Mouse (Mus musculus): Measurements from ENCODE around the gene Usp3. TPM values are rescaled to one million over a fixed set of nuclear protein-coding genes. Genes with fewer than 3 reads are reported as not detected.

Gene Usp3
- polyA plus RNA-seq, 1 experiment = 8.1 TPM

DNA sequence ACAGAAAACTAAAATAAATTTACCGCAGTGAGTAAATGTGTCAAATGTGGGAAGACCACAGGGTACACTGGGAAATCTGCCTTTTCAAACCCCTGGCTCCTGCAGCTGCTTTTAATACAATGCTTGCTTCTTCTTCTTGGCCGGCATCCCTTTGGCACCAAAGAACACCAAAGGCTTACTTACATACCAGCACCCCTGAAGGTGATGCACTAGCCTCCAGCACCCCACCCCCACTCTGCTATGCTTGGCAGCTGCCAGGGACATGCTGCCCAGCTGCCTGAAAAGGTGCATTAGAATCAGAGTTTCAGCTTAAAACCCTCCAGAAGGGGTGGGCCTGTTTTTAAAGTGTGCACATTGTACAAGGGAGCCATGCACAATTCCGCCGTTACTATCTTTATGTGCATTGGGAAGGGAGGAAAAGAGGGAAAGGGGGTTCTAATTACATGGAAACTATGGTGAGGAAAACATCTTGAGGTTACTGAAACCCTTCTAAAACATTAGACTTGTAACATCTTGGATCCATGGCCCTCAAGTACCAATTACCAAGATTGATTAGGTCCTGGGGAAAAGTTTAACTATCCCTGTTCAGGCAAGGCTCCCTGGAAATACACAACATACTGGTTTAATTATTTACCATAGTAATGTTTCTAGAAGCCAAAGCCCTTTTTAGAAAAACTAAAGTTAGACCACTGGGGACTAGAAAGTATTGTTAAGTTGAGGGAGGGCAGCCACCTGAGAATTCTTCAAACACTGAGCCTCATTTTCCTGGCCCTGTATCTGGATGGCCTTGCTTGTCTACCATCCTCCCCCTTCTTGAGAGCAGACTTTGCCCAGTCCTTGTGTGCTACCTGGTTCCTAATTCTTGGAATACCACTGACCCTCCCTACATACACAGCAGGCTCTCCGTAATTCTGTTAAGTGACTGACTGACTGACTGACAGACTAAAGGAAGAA is 3.1 kb upstream of the Usp3 start:
- Histone ChIP-seq H3K27ac (ENCODE audit: control insufficient read depth, insufficient read depth, low read depth, low read length) (no peak overlapping the region), H3K4me3 (ENCODE audit: control insufficient read depth, low read depth, low read length) (no peak overlapping the region), H3K4me1 (ENCODE audit: control insufficient read depth, insufficient read depth, low read length) (peaks cover 9% of the 10 kb centered on the region), H3K27me3 (ENCODE audit: control insufficient read depth, insufficient read depth, low read length) (no peaks in the 10 kb centered on the region), H3K36me3 (ENCODE audit: control insufficient read depth, insufficient read depth, low read length) (no peaks in the 10 kb centered on the region)
- TF ChIP-seq POLR2A (IDR thresholded peaks at IDR 0.05; ENCODE audit: control insufficient read depth, low read depth, low read length) (no peak), CTCF (IDR thresholded peaks at IDR 0.05; ENCODE audit: control insufficient read depth, insufficient read depth, insufficient replicate concordance, low read depth, low read length) (no peak)

DNA sequence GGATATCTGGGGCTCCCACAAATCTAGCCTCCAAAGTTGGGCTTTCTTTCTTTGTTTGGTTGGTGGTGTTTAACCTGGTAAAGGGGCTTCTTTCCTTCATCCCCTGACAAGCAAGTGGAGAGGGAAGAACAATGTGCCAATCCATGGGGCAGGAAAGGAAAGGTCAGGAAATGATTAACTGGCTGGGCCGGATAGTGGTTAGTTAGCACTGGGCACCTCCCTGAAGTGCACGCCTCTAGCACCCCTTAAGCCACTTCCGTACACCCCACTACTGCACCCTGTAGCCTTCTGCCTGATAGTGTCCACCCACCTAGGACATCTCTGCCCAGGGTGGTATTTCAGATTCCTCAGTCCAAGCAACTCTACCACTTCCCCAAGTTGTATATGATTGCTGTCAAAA is 1.1 kb upstream of the Usp3 start:
- H3K4me3 ChIP-seq (ENCODE audit: control insufficient read depth, low read depth, low read length) = no peak overlapping the region
- H3K36me3 ChIP-seq (ENCODE audit: control insufficient read depth, insufficient read depth, low read length) = no peaks in the 10 kb centered on the region
- no peaks in the 10 kb centered on the region for H3K27me3 ChIP-seq (ENCODE audit: control insufficient read depth, insufficient read depth, low read length)
- peaks cover 6% of the 10 kb centered on the region; the same call in 1 of the 2 replicates for H3K4me1 ChIP-seq (ENCODE audit: control insufficient read depth, insufficient read depth, low read length)
- TF ChIP-seq POLR2A (IDR thresholded peaks at IDR 0.05; ENCODE audit: control insufficient read depth, low read depth, low read length) (no peak), CTCF (IDR thresholded peaks at IDR 0.05; ENCODE audit: control insufficient read depth, insufficient read depth, insufficient replicate concordance, low read depth, low read length) (no peak)
- no peak overlapping the region for H3K27ac ChIP-seq (ENCODE audit: control insufficient read depth, insufficient read depth, low read depth, low read length)

DNA sequence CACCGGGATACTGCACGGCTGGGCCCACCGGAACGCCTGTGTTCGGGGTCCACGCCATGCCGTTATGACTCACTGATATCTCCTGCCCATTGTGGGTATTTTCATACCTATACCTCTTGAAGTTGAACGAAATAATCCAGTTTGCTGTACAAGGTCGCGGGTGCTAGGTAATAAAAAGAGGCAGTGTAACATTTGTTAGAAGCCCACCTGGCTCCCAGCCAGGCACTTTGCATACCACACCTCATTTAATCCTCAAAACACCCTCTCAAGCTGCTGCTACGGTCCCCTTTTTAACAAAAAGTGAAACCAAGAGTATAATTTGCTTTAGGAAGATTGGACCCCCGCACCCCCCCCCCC is 649 bp upstream of the Usp3 start:
- Histone ChIP-seq H3K4me3 (ENCODE audit: control insufficient read depth, low read depth, low read length) (peak overlapping the region; percentile 94), H3K36me3 (ENCODE audit: control insufficient read depth, insufficient read depth, low read length) (no peaks in the 10 kb centered on the region), H3K4me1 (ENCODE audit: control insufficient read depth, insufficient read depth, low read length) (peaks cover 6% of the 10 kb centered on the region; the same call in 1 of the 2 replicates), H3K27ac (ENCODE audit: control insufficient read depth, insufficient read depth, low read depth, low read length) (peak overlapping the region; percentile 83), H3K27me3 (ENCODE audit: control insufficient read depth, insufficient read depth, low read length) (no peaks in the 10 kb centered on the region)
- no peak for TF ChIP-seq CTCF (IDR thresholded peaks at IDR 0.05; ENCODE audit: control insufficient read depth, insufficient read depth, insufficient replicate concordance, low read depth, low read length)

DNA sequence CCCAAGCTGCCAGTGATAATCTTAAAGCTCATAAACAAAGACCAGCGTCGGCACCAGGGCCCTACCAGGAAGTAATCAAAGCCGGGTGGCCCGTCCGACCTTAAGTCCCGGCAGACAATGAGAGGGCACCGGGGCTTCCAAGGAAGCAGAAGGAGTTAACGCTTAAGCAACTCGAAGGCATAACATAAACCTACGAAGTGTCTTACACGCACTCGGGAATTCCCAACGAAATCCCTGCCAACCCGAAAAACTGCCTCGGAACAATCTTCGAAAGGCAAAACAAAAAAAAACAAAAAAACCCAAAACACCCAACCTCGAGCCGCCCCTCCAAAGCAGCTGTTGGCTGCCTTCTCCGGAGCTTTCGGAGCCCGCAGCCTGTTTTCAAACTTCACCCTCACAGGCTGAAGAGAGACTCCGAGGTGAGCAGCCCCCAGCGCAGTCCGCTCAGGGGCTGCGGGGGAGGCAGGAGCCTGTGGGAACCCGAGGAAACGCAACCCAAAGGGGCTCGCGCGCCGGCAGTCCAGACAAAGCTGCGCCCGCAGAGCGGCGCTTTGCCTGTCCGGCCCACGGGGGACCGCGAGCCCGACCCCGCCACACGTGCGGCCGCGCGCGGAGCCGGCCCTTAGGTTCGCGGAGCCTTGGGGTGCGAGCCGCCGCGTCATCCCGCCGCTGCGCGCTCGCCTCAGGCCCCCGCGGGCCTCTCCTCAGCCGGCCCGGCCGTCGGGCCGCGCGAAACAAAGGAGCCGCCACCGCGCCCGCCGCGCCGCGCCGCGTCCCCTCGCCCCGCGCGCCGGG is 894 bp downstream of the Usp3 start:
- Histone ChIP-seq H3K27me3 (ENCODE audit: control insufficient read depth, insufficient read depth, low read length) (no peaks in the 10 kb centered on the region), H3K4me3 (ENCODE audit: control insufficient read depth, low read depth, low read length) (peak overlapping the region; percentile 99), H3K36me3 (ENCODE audit: control insufficient read depth, insufficient read depth, low read length) (no peaks in the 10 kb centered on the region), H3K27ac (ENCODE audit: control insufficient read depth, insufficient read depth, low read depth, low read length) (peak overlapping the region; percentile 83), H3K4me1 (ENCODE audit: control insufficient read depth, insufficient read depth, low read length) (peaks cover 6% of the 10 kb centered on the region; the same call in 1 of the 2 replicates)
- TF ChIP-seq CTCF (IDR thresholded peaks at IDR 0.05; ENCODE audit: control insufficient read depth, insufficient read depth, insufficient replicate concordance, low read depth, low read length) = no peak
- TF ChIP-seq POLR2A (IDR thresholded peaks at IDR 0.05; ENCODE audit: control insufficient read depth, low read depth, low read length) = no peak

DNA sequence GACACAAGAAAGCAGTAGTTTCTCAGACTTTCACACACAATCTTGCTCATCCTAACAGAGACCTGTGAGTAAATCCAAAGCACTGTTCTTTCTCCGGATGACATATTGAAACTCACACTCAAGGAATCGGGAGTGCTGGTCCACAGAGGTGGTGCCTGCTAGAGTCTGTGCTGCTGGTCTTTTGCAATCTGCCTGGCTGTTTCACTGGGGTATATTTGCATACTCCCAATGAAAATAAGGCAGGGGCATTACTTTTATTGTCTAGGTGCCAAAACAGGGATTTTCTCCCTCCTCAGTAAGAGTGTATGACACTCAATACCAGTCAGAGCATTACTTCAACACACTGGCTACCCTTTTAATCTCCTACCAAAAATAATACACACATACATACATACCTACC is 2.9 kb downstream of the Usp3 start:
- no peaks in the 10 kb centered on the region for H3K36me3 ChIP-seq (ENCODE audit: control insufficient read depth, insufficient read depth, low read length)
- TF ChIP-seq POLR2A (IDR thresholded peaks at IDR 0.05; ENCODE audit: control insufficient read depth, low read depth, low read length) = no peak
- no peak for TF ChIP-seq CTCF (IDR thresholded peaks at IDR 0.05; ENCODE audit: control insufficient read depth, insufficient read depth, insufficient replicate concordance, low read depth, low read length)
- H3K27ac ChIP-seq (ENCODE audit: control insufficient read depth, insufficient read depth, low read depth, low read length) = no peak overlapping the region
- H3K4me3 ChIP-seq (ENCODE audit: control insufficient read depth, low read depth, low read length) = no peak overlapping the region
- no peaks in the 10 kb centered on the region for H3K27me3 ChIP-seq (ENCODE audit: control insufficient read depth, insufficient read depth, low read length)
- H3K4me1 ChIP-seq (ENCODE audit: control insufficient read depth, insufficient read depth, low read length) = peaks cover 6% of the 10 kb centered on the region; the same call in 1 of the 2 replicates

DNA sequence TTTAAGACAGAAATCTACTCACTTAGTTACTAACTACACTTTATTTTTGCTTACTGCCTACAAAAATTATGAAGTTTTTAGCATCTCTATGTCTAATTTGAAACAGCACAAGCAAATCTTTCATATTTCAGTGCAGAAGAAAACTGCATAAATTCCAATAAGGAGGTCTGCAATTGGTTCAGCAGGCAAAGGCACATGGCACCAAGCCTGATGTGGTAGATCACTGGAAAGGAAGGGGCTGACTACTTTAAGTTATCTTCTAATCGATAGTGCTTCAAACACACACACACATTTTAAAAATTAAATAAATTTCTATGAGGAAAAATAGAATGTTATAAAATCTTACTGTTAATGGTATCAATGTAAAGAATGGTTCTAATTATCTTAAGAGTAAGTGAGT is 5.9 kb downstream of the Usp3 start:
- TF ChIP-seq CTCF (IDR thresholded peaks at IDR 0.05; ENCODE audit: control insufficient read depth, insufficient read depth, insufficient replicate concordance, low read depth, low read length) (no peak), POLR2A (IDR thresholded peaks at IDR 0.05; ENCODE audit: control insufficient read depth, low read depth, low read length) (no peak)
- no peaks in the 10 kb centered on the region for H3K36me3 ChIP-seq (ENCODE audit: control insufficient read depth, insufficient read depth, low read length)
- H3K4me3 ChIP-seq (ENCODE audit: control insufficient read depth, low read depth, low read length) = no peak overlapping the region
- H3K4me1 ChIP-seq (ENCODE audit: control insufficient read depth, insufficient read depth, low read length) = no peaks in the 10 kb centered on the region
- H3K27ac ChIP-seq (ENCODE audit: control insufficient read depth, insufficient read depth, low read depth, low read length) = no peak overlapping the region
- H3K27me3 ChIP-seq (ENCODE audit: control insufficient read depth, insufficient read depth, low read length) = no peaks in the 10 kb centered on the region

DNA sequence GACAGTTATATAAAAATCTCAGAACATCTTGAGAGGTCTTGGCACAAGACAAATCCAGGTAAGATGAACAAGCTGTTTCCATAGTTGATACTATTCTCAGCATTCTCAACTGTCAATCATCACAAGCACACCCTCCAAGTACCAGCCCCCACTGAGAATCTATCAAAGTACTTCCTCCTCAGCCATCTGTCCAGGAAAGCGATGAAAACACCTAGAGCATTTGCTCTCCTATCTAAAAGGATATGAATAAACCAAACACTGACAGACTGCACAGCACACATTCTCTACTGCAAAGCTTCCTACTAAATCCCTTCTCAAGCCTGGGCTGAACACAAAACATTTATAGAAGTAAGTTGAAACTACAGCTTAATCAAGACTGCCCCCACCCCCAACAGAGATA is 6.4 kb downstream of the Usp3 start:
- H3K27ac ChIP-seq (ENCODE audit: control insufficient read depth, insufficient read depth, low read depth, low read length) = no peak overlapping the region
- H3K27me3 ChIP-seq (ENCODE audit: control insufficient read depth, insufficient read depth, low read length) = no peaks in the 10 kb centered on the region
- no peak for TF ChIP-seq CTCF (IDR thresholded peaks at IDR 0.05; ENCODE audit: control insufficient read depth, insufficient read depth, insufficient replicate concordance, low read depth, low read length)
- no peak for TF ChIP-seq POLR2A (IDR thresholded peaks at IDR 0.05; ENCODE audit: control insufficient read depth, low read depth, low read length)
- H3K4me3 ChIP-seq (ENCODE audit: control insufficient read depth, low read depth, low read length) = no peak overlapping the region
- H3K36me3 ChIP-seq (ENCODE audit: control insufficient read depth, insufficient read depth, low read length) = no peaks in the 10 kb centered on the region
- no peaks in the 10 kb centered on the region for H3K4me1 ChIP-seq (ENCODE audit: control insufficient read depth, insufficient read depth, low read length)
